Mouse (Mus musculus) liver, postnatal 0 days (tissue): Measurements from ENCODE around the gene Olfr485. TPM values are rescaled to one million over a fixed set of nuclear protein-coding genes. Genes with fewer than 3 reads are reported as not detected.
"Not testable (repeated sequence)": the region's sequence is repeated elsewhere in the genome, so short reads cannot be mapped to it uniquely, and the experiment has no call there.

ENCODE experiments used
- ATAC-seq: fragments of 200-750 bp; cut with Nextera tagmentation; 2 replicates; pipeline ENCODE4 v1.8.0; 2017; ENCODE audit warnings: mild to moderate bottlenecking, moderate library complexity
- DNase-seq: peaks from one replicate; pipeline ENCODE4 v3.0.0-alpha.2; 2016
- H3K27ac ChIP-seq: fragments of 300-500 bp; sonication (generic); 2 replicates; pipeline ENCODE4 v1.5.1; 2014; ENCODE audit warnings: antibody characterized with exemption, moderate library complexity, mild to moderate bottlenecking, low read depth
- H3K27me3 ChIP-seq: fragments of 300-500 bp; sonication (generic); 2 replicates; pipeline ENCODE4 v1.6.1; 2014; ENCODE audit warnings: low read length, control low read depth, mixed read lengths; ENCODE audit not compliant: insufficient read depth
- H3K36me3 ChIP-seq: fragments of 300-500 bp; sonication (generic); replicated peaks from 2 replicates; pipeline ENCODE4 v1.6.1; 2014; ENCODE audit warnings: mild to moderate bottlenecking, control low read depth, low read length, moderate library complexity, mixed read lengths; ENCODE audit not compliant: insufficient read depth
- H3K4me1 ChIP-seq: fragments of 300-500 bp; sonication (generic); 2 replicates; pipeline ENCODE4 v1.6.1; 2014; ENCODE audit warnings: antibody characterized with exemption, mild to moderate bottlenecking, control low read depth; ENCODE audit not compliant: insufficient read depth
- H3K4me2 ChIP-seq: fragments of 300-500 bp; sonication (generic); 2 replicates; pipeline ENCODE4 v1.6.1; 2014; ENCODE audit warnings: low read depth, mild to moderate bottlenecking, low read length, moderate library complexity, mixed read lengths
- H3K4me3 ChIP-seq: fragments of 300-500 bp; sonication (generic); 2 replicates; pipeline ENCODE4 v1.5.1; 2014; ENCODE audit warnings: low read depth, low read length
- H3K9ac ChIP-seq: fragments of 300-500 bp; sonication (generic); replicated peaks from 2 replicates; pipeline ENCODE4 v1.6.1; 2014; ENCODE audit warnings: mild to moderate bottlenecking, moderate library complexity
- H3K9me3 ChIP-seq: fragments of 300-500 bp; sonication (generic); 2 replicates; pipeline ENCODE4 v1.6.1; 2016; ENCODE audit warnings: mild to moderate bottlenecking, control low read depth, low read length, mixed read lengths
- CTCF ChIP-seq: sonication (generic); IDR thresholded peaks from 2 replicates; pipeline ENCODE4 v1.5.1; 2016; ENCODE audit warnings: antibody characterized with exemption, low read depth
- EP300 ChIP-seq: IDR thresholded peaks from 2 replicates; pipeline ENCODE4 v1.6.1; 2016; ENCODE audit warnings: antibody characterized with exemption, low read depth, mild to moderate bottlenecking
- WGBS: fragments of 180-500 bp; shearing (Covaris S2); extraction: QIAGEN DNeasy Blood & Tissue Kit; methylation state at CpG from one replicate; pipeline ENCODE4 v1.1.7; 2014; ENCODE audit not compliant: insufficient replicate concordance; 5-methylcytosine and 5-hydroxymethylcytosine counted together
- polyA plus RNA-seq: library from polyadenylated mRNA; unstranded; fragments of >200 nt; fragmentation: Nextera tagmentation; extraction: Ambion mirVana; gene quantifications from 2 replicates; pipeline ENCODE4 v1.2.1, GENCODE M21; 2015

The Olfr485 gene
- not detected in 2 replicates for polyA plus RNA-seq

GRCm38 (mm10) chr7:108159771-108160170, at the start of gene Olfr485:
Olfr485 (minus strand) TSS chr7:108159871.
- TF ChIP-seq EP300 = no peak
- no peak for TF ChIP-seq CTCF
- ATAC-seq = no peak

GRCm38 (mm10) chr7:108196938-108197337, 37.3 kb upstream of the Olfr485 start:
- no peak overlapping the region for H3K4me2 ChIP-seq
- H3K9ac ChIP-seq = no peak overlapping the region
- no peaks in the 10 kb centered on the region for H3K36me3 ChIP-seq
- no peak for TF ChIP-seq CTCF
- TF ChIP-seq EP300 = no peak
- DNase-seq (no peak), ATAC-seq (no peak)
- WGBS = 65% methylated on average over 6 of the region's 6 CpGs
- no peaks in the 10 kb centered on the region for H3K27me3 ChIP-seq
- no peak overlapping the region for H3K4me3 ChIP-seq
- H3K4me1 ChIP-seq = no peaks in the 10 kb centered on the region
- no peaks in the 10 kb centered on the region for H3K9me3 ChIP-seq
- no peak overlapping the region for H3K27ac ChIP-seq

More at GRCm38 (mm10) chr7:108159771-108160170, at the start of gene Olfr485:
- Histone ChIP-seq H3K36me3 (no peaks in the 10 kb centered on the region), H3K9ac (no peak within 1 kb of the TSS), H3K4me2 (no peak within 1 kb of the TSS), H3K27me3 (no peaks in the 10 kb centered on the region), H3K27ac (no peak within 1 kb of the TSS), H3K9me3 (no peaks in the 10 kb centered on the region), H3K4me1 (no peaks in the 10 kb centered on the region), H3K4me3 (no peak within 1 kb of the TSS)
- no peak for DNase-seq

- not testable (repeated sequence) for ATAC-seq, H3K27ac ChIP-seq, H3K36me3 ChIP-seq, H3K4me3 ChIP-seq, H3K4me1 ChIP-seq, H3K4me2 ChIP-seq, H3K9me3 ChIP-seq, H3K27me3 ChIP-seq, H3K9ac ChIP-seq, DNase-seq
- WGBS = 51% methylated on average over 3 of the region's 3 CpGs
Measured at GRCm38 (mm10) chr7:108196337-108196736, 36.7 kb upstream of the Olfr485 start.

- 53% methylated on average over 1 of the region's 1 CpGs for WGBS
Measured at GRCm38 (mm10) chr7:108192714-108193113, 33.0 kb upstream of the Olfr485 start.

GRCm38 (mm10) chr7:108191196-108191595, 31.5 kb upstream of the Olfr485 start:
- not testable (repeated sequence) for H3K27me3 ChIP-seq, ATAC-seq, H3K9me3 ChIP-seq, H3K4me2 ChIP-seq, H3K4me1 ChIP-seq, H3K4me3 ChIP-seq, H3K36me3 ChIP-seq, H3K27ac ChIP-seq, DNase-seq, H3K9ac ChIP-seq
- WGBS = 62% methylated on average over 2 of the region's 2 CpGs

More at GRCm38 (mm10) chr7:108192714-108193113, 33.0 kb upstream of the Olfr485 start:
- not testable (repeated sequence) for H3K4me1 ChIP-seq, H3K9me3 ChIP-seq, H3K27ac ChIP-seq, H3K27me3 ChIP-seq, H3K36me3 ChIP-seq, DNase-seq, H3K4me2 ChIP-seq, H3K4me3 ChIP-seq, ATAC-seq, H3K9ac ChIP-seq

- not testable (repeated sequence) for H3K4me1 ChIP-seq, H3K27me3 ChIP-seq, H3K4me2 ChIP-seq, H3K9me3 ChIP-seq, H3K4me3 ChIP-seq, H3K9ac ChIP-seq, DNase-seq, ATAC-seq, H3K27ac ChIP-seq, H3K36me3 ChIP-seq
- WGBS = 86% methylated on average over 2 of the region's 2 CpGs
Measured at GRCm38 (mm10) chr7:108185237-108185636, 25.6 kb upstream of the Olfr485 start.

GRCm38 (mm10) chr7:108184401-108184800, 24.7 kb upstream of the Olfr485 start:
- H3K4me3 ChIP-seq, H3K9ac ChIP-seq, H3K36me3 ChIP-seq, H3K4me2 ChIP-seq, H3K4me1 ChIP-seq, H3K27me3 ChIP-seq, H3K27ac ChIP-seq, DNase-seq, H3K9me3 ChIP-seq, ATAC-seq: not testable (repeated sequence)
- 63% methylated on average over 3 of the region's 3 CpGs for WGBS

GRCm38 (mm10) chr7:108172642-108173041, 13.0 kb upstream of the Olfr485 start, which contains the start of gene Olfr486:
Olfr486 (minus strand) TSS chr7:108172742.
- H3K4me1 ChIP-seq, H3K36me3 ChIP-seq, DNase-seq, H3K4me3 ChIP-seq, H3K9ac ChIP-seq, H3K9me3 ChIP-seq, H3K27ac ChIP-seq, H3K4me2 ChIP-seq, H3K27me3 ChIP-seq, ATAC-seq: not testable (repeated sequence)
- 83% methylated on average over 1 of the region's 1 CpGs for WGBS
